Mouse (Mus musculus): ENCODE results near the gene Tm9sf4.

Gene Tm9sf4

GRCm38 (mm10) chr2:153160133-153160532, 970 bp upstream of the Tm9sf4 start:
- DNase-seq (ENCODE audit: low spot score): no peak

DNA sequence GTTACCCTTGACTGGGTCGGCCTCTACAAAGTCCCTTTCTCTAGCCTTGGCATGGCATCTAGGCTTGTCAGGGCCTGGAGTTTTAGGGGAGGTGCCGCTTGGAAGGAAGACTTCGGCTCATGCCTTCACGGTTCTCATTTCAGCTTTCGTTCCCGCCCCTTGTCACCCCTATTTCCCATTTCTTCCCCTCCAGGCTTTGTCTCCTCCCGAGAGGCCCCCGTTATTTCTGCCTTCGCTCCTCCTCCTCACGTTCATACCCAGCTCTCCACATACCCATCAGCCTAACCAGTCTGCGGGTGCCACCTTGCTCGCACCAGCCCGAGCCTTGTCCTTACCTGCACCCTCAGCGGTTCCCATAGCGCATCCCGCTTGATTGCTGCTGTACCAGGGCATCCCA, 579 bp downstream of the Tm9sf4 start:
- DNase-seq (ENCODE audit: low spot score): no peak

DNA sequence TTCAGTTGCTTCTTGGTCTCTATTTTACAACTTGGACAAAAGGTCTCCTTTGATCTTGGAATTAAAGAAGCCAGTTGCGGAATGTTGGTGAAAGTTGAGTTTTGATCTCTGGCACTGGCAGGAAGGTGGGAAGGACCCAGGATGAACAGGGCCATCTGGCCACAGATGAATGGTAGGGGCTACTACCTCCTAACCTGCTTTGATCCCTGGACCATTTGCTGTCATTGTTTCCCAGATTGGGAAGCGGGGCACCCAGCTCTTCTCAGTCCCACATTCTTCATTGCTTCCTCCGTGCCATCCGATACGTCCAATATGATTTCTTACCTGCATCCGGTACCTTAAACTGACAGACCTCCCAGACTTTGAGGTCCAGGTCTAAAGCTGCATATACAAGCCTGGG, 6.0 kb downstream of the Tm9sf4 start:
- no peak for DNase-seq (ENCODE audit: low spot score)

DNA sequence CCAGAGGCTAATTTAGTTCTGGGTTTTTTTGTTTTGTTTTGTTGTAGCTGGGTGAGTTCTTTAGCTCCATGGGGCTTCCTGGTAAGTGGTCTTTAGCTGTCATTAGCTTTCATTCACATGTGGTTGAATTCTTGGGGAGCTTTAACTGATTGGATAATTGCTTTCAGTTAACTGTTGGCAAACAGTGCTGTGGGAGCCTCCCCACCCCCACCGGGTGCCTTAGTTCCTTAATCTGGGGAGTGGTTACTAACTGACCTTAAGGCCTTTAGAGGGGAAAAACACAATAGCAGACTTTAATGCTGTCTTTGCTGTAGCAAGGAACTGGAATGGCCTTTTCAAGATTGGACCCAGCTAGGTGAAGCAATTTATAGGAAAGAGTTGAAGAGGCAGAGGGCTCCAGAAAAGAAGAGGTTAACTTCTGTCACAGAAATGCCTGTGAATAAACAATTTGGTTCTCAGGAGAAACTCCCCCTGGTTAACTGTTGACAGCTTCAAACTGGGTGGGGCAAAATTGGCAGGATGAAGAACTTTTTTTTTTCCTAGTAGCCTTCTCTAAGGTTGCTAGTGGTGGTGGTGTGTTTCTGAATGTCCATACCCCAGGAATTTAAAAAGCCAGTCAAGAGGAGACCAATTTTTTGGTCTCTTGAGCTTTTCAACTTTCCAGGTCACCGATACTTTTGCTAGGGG, 7.2 kb downstream of the Tm9sf4 start:
- DNase-seq (ENCODE audit: low spot score): no peak

DNA sequence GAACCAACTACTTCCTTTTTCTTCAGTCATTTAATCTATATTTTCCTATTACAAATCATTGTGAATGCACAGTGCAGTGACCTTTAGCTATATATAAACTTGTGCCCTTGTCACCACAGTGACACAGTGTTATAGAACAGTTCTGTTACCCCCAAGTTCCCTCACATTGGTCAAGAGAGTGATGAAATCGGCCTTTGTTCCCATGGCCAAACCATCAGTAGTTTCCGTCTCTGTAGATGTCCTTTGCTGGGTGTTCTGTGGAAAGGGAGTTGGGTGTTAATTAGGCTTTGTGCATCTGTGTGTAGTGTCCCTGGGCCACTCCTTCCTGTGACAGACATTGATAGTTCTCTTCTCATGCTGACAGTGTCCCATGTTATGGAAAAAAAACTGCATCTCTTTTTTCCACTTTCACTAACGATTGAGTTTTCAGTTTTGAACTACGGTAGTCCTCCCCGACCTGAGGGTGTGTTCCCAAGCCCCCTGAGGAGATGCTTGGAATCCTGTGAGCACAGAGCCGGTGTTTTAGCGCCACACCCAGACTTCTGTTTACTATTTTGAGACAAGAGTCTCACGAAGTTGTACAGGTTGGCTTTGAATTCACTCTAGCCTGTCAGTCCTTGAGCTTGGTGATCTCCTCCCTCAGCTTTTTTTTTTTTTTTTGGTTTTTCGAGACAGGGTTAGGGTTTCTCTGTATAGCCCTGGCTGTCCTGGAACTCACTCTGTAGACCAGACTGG, 9.6 kb downstream of the Tm9sf4 start:
- DNase-seq (ENCODE audit: low spot score): no peak

- no peak for DNase-seq (ENCODE audit: low spot score)
Measured at GRCm38 (mm10) chr2:153171966-153172365, 10.9 kb downstream of the Tm9sf4 start.

DNA sequence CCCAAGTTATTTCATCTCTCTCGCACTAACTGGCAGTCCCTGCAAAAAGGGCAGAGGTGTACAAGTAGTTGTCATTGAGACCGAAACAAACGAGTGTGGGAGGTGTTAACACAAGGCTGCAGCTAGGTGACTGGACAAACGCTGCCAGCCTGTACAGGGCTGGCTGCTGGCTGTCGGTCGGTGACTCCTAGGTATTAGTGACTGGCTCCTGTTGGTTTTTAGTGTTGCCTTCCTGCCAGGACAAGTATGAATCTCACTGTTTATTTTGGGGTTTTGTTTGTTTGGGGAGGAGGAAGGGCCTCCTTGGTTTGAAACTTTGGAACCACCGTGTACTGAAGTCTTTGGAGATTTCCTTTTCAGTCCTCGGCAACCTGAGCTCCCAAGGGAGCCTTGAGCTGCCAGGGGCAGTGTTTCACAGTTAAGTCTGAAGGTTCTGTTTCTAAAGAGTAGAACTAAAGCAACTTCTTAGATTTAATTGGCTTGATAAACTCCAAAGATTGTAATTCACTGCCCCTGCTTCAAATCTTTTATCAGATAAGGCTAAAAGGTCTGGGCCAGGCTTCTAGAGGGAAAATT, 15.0 kb downstream of the Tm9sf4 start:
- no peak for DNase-seq (ENCODE audit: low spot score)

GRCm38 (mm10) chr2:153177188-153177587, 16.1 kb downstream of the Tm9sf4 start:
- no peak for DNase-seq (ENCODE audit: low spot score)

DNA sequence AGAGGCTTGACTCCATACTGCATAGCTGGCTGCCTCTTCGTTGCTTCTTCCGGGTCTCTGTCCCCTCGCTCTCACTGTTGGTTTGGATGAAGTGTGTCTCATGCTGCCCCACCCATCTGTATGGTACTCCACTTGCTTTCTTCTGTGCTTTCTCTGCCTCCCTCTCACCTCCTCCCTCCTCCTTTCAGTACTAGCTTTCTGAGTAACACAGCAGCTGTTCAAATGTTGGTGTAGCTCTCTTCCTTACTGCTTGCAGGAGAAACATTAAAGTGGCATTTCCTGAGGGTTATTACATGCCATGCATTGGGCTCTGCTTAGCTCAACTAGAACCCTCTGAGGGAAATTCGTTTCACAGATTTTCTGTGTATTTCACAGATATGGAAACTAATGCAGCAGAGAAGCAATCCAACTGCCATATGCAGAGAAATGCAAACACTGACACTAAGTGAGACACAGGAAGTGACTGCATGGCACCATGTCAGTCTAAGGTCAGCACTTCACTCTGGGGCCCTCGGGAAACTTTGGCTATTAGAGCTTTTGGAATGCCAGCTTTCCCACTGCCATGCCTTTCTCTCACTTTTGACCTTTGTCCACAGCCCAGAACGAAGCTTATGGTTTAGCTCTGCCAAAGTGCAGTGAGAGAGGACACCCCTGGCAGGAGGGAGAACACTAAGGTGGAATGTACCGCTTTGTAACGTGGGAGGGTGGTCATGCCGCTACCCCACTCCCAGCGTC, 18.2 kb downstream of the Tm9sf4 start:
- DNase-seq (ENCODE audit: low spot score): no peak

- no peak for DNase-seq (ENCODE audit: low spot score)
Measured at GRCm38 (mm10) chr2:153179961-153180360, 18.9 kb downstream of the Tm9sf4 start.

DNA sequence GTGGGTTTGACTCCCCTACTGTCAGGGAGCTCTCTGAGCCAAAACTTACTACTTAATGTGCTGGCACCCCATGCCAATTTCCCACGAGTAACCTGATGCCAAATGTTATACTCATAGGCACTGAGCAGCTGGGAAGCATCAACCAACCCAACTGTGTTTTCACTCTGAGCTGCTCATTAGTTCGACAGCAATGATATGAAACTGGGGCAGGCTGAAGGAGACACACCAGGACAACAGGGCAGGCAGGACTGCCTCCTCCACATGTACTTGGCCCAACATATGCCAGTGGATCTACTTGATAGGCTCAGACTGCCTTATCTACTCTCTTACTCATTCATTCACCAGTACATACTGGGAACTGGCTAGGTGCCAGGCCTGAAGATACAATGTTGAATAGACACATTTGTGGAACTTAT, 25.1 kb downstream of the Tm9sf4 start:
- no peak for DNase-seq (ENCODE audit: low spot score)

GRCm38 (mm10) chr2:153187848-153188247, 26.7 kb downstream of the Tm9sf4 start:
- DNase-seq (ENCODE audit: low spot score): no peak

- DNase-seq (ENCODE audit: low spot score): no peak
Measured at GRCm38 (mm10) chr2:153191242-153191641, 30.1 kb downstream of the Tm9sf4 start.

GRCm38 (mm10) chr2:153194255-153194654, 33.2 kb downstream of the Tm9sf4 start:
- no peak for DNase-seq (ENCODE audit: low spot score)

GRCm38 (mm10) chr2:153198485-153198884, 37.4 kb downstream of the Tm9sf4 start:
- DNase-seq (ENCODE audit: low spot score): no peak

GRCm38 (mm10) chr2:153199114-153199513, 38.0 kb downstream of the Tm9sf4 start:
- DNase-seq (ENCODE audit: low spot score): no peak

DNA sequence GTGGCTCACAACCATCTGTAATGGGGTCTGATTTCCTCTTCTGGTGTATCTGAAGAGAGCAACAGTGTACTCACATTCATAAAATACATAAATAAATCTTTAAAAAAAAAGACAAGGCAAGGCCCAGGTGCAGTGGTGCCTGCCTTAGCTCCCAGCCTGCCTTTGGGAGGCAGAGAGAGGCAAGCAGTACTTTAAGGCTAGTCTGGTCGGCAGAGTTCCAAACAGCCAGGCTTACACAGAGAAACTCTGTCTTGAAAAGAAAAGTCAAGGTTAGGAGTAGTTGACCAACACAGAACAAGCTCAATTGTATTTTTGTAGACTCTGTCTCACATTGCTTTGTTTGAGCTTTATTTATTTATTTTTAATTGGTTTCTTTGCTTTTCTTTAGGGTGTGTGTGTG, 41.7 kb downstream of the Tm9sf4 start:
- DNase-seq (ENCODE audit: low spot score): no peak

GRCm38 (mm10) chr2:153208149-153208548, 47.0 kb downstream of the Tm9sf4 start:
- no peak for DNase-seq (ENCODE audit: low spot score)

- DNase-seq (ENCODE audit: low spot score): no peak
Measured at GRCm38 (mm10) chr2:153209286-153209685, 48.2 kb downstream of the Tm9sf4 start.

DNA sequence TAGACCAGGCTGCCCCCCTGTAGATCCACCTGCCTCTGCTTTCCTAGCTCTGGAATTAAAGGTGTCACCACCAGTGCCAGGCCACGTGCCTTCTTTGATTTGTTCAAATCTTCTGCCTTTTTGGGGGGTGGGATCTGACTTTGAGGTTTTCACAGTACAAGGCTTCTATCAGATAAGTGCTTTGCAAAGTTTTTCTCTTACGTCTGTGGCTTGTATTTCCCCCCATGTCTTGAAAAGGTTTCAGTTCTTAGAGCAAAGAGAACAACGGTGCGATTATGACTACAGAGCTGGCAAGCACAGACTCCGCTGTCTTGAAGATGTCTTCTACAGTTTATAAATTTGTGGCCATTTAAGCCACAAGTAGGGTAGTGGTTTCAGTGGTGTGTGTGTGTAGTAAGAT, 50.3 kb downstream of the Tm9sf4 start:
- no peak for DNase-seq (ENCODE audit: low spot score)

GRCm38 (mm10) chr2:153213351-153213750, 52.2 kb downstream of the Tm9sf4 start:
- no peak for DNase-seq (ENCODE audit: low spot score)

GRCm38 (mm10) chr2:153214771-153215259, 53.7 kb downstream of the Tm9sf4 start:
- no peak for DNase-seq (ENCODE audit: low spot score)

GRCm38 (mm10) chr2:153215421-153215820, 54.3 kb downstream of the Tm9sf4 start:
- no peak for DNase-seq (ENCODE audit: low spot score)

Measured in ovary, postnatal 10 days (tissue).